Comparison of ENCODE assay signal across 11 mouse cellular contexts in genomic region chr7:66246716-66247235, GRCm38 (mm10).
DNase-seq lines count a peak whose midpoint lies in the region; ATAC-seq lines count a peak whose summit lies in the region.
"Had no signal": no experiment of that assay in that cellular context is flagged by ENCODE, and none has a peak within 500 bp of the region (broad histone marks: within the 10 kb centered on the region; RNA-seq: fewer than 3 reads in every experiment).

No protein-coding gene starts in this region.

- H3K4me1 ChIP-seq in midbrain, embryonic 10.5 days = peaks cover 34% of the 10 kb centered on the region
- H3K4me1 ChIP-seq in midbrain, embryonic 11.5 days (ENCODE audit: control insufficient read depth, insufficient read depth, low read length) = peaks cover 20% of the 10 kb centered on the region
- H3K4me1 ChIP-seq in forebrain, embryonic 14.5 days (ENCODE audit: control insufficient read depth, insufficient read depth, low read length) = peaks cover 16% of the 10 kb centered on the region
- peaks cover 20% of the 10 kb centered on the region for H3K4me1 ChIP-seq in kidney, embryonic 15.5 days
- peaks cover 19% of the 10 kb centered on the region for H3K4me1 ChIP-seq in neural tube, embryonic 12.5 days

- H3K27me3 ChIP-seq in midbrain, embryonic 10.5 days (ENCODE audit: low read depth, poor library complexity, severe bottlenecking) = no peaks in the 10 kb centered on the region
- H3K27me3 ChIP-seq in midbrain, embryonic 11.5 days (ENCODE audit: control insufficient read depth, insufficient read depth, low read length) = no peaks in the 10 kb centered on the region
- no peaks in the 10 kb centered on the region for H3K27me3 ChIP-seq in forebrain, embryonic 14.5 days (replicated peaks; ENCODE audit: control insufficient read depth, insufficient read depth, low read length)
- H3K27me3 ChIP-seq in kidney, embryonic 15.5 days = no peaks in the 10 kb centered on the region
- H3K27me3 ChIP-seq in neural tube, embryonic 12.5 days (replicated peaks) = no peaks in the 10 kb centered on the region
- H3K27me3 ChIP-seq: heart, embryonic 15.5 days; limb, embryonic 15.5 days; stomach, embryonic 15.5 days had no signal

- no peak overlapping the region for H3K4me2 ChIP-seq in midbrain, embryonic 11.5 days
- H3K4me2 ChIP-seq in forebrain, embryonic 14.5 days (ENCODE audit: low read length) = no peak overlapping the region
- H3K4me2 ChIP-seq in kidney, embryonic 15.5 days = no peak overlapping the region
- no peak overlapping the region; the same call in 1 of the 2 replicates for H3K4me2 ChIP-seq in neural tube, embryonic 12.5 days (replicated peaks)
- H3K4me2 ChIP-seq: heart, embryonic 15.5 days; limb, embryonic 15.5 days; stomach, embryonic 15.5 days had no signal

- no peak overlapping the region for H3K4me3 ChIP-seq in midbrain, embryonic 10.5 days
- no peak overlapping the region for H3K4me3 ChIP-seq in midbrain, embryonic 11.5 days (ENCODE audit: low read depth, low read length)
- no peak overlapping the region for H3K4me3 ChIP-seq in forebrain, embryonic 14.5 days (ENCODE audit: low read depth, low read length)
- no peak overlapping the region for H3K4me3 ChIP-seq in kidney, embryonic 15.5 days (replicated peaks)
- H3K4me3 ChIP-seq in neural tube, embryonic 12.5 days = no peak overlapping the region
- H3K4me3 ChIP-seq: heart, embryonic 15.5 days; limb, embryonic 15.5 days; stomach, embryonic 15.5 days had no signal

- H3K9ac ChIP-seq in midbrain, embryonic 11.5 days (ENCODE audit: low read length) = no peak overlapping the region; the same call in 1 of the 2 replicates
- H3K9ac ChIP-seq in forebrain, embryonic 14.5 days (ENCODE audit: low read length) = no peak overlapping the region
- no peak overlapping the region for H3K9ac ChIP-seq in kidney, embryonic 15.5 days
- H3K9ac ChIP-seq in neural tube, embryonic 12.5 days = no peak overlapping the region
- H3K9ac ChIP-seq: heart, embryonic 15.5 days; limb, embryonic 15.5 days; stomach, embryonic 15.5 days had no signal

- no peak for ATAC-seq in midbrain, embryonic 11.5 days (ENCODE audit: low FRiP score)
- no peak for ATAC-seq in forebrain, embryonic 14.5 days
- ATAC-seq in kidney, embryonic 15.5 days (replicated peaks; ENCODE audit: low FRiP score) = no peak
- no peak; the same call in 1 of the 2 replicates for ATAC-seq in neural tube, embryonic 12.5 days (ENCODE audit: low FRiP score, low read depth)

- peak; percentile 30 for DNase-seq in midbrain, embryonic 10.5 days (ENCODE audit: low spot score)
- DNase-seq in midbrain, embryonic 11.5 days (ENCODE audit: low spot score, missing footprints) = no peak
- DNase-seq in forebrain, embryonic 14.5 days (ENCODE audit: low spot score) = no peak
- no peak for DNase-seq in c-Kit-positive CD71-positive TER-119-positive erythroid progenitor cells, embryonic 14.5 days (ENCODE audit: low spot score)
- no peak for DNase-seq in gastrocnemius, adult 8-10 months (ENCODE audit: low spot score in 2 of 2)
- no peak for DNase-seq in thymus, adult 18-20 months

- no peaks in the 10 kb centered on the region for H3K9me3 ChIP-seq in midbrain, embryonic 10.5 days (replicated peaks)
- no peaks in the 10 kb centered on the region for H3K9me3 ChIP-seq in midbrain, embryonic 11.5 days (ENCODE audit: control insufficient read depth, low read length)
- H3K9me3 ChIP-seq in forebrain, embryonic 14.5 days (replicated peaks; ENCODE audit: control insufficient read depth, low read length) = no peaks in the 10 kb centered on the region
- H3K9me3 ChIP-seq in kidney, embryonic 15.5 days (replicated peaks) = no peaks in the 10 kb centered on the region
- no peaks in the 10 kb centered on the region for H3K9me3 ChIP-seq in neural tube, embryonic 12.5 days
- H3K9me3 ChIP-seq: heart, embryonic 15.5 days; limb, embryonic 15.5 days; stomach, embryonic 15.5 days had no signal

- no peaks in the 10 kb centered on the region for H3K36me3 ChIP-seq in midbrain, embryonic 10.5 days
- H3K36me3 ChIP-seq in midbrain, embryonic 11.5 days (ENCODE audit: control insufficient read depth, insufficient read depth, low read length) = no peaks in the 10 kb centered on the region
- H3K36me3 ChIP-seq in forebrain, embryonic 14.5 days (ENCODE audit: control insufficient read depth, insufficient read depth, low read length) = no peaks in the 10 kb centered on the region
- no peaks in the 10 kb centered on the region for H3K36me3 ChIP-seq in kidney, embryonic 15.5 days
- H3K36me3 ChIP-seq in neural tube, embryonic 12.5 days = no peaks in the 10 kb centered on the region
- H3K36me3 ChIP-seq: heart, embryonic 15.5 days; limb, embryonic 15.5 days; stomach, embryonic 15.5 days had no signal

- H3K27ac ChIP-seq in midbrain, embryonic 10.5 days (replicated peaks) = peak overlapping the region; percentile 86
- H3K27ac ChIP-seq in midbrain, embryonic 11.5 days (ENCODE audit: low read depth, low read length) = no peak overlapping the region
- 0 out of 2 replicates have a peak overlapping the region, but pooled peaks have one; percentile 39 for H3K27ac ChIP-seq in forebrain, embryonic 14.5 days (ENCODE audit: low read depth, low read length)
- peak overlapping the region; percentile 25; the same call in 1 of the 2 replicates for H3K27ac ChIP-seq in kidney, embryonic 15.5 days
- H3K27ac ChIP-seq in neural tube, embryonic 12.5 days = 0 out of 2 replicates have a peak overlapping the region, but pooled peaks have one; percentile 39
- H3K27ac ChIP-seq: heart, embryonic 15.5 days; limb, embryonic 15.5 days; stomach, embryonic 15.5 days had no signal

- WGBS in midbrain, embryonic 10.5 days = 48% methylated on average over 11 of the region's 11 CpGs
- WGBS in midbrain, embryonic 11.5 days = 35% methylated on average over 11 of the region's 11 CpGs
- 39% methylated on average over 11 of the region's 11 CpGs for WGBS in forebrain, embryonic 14.5 days
- 54% methylated on average over 11 of the region's 11 CpGs for WGBS in kidney, embryonic 15.5 days
- WGBS in neural tube, embryonic 12.5 days = 31% methylated on average over 11 of the region's 11 CpGs
